Mouse (Mus musculus): ENCODE measurements at regions not wholly inside any gene's neighbourhood (a gene's known extent, or its start where the extent isn't known, plus 50 kb on each side); places are given as distances from the start of the nearest gene placed in this dataset.

DNA sequence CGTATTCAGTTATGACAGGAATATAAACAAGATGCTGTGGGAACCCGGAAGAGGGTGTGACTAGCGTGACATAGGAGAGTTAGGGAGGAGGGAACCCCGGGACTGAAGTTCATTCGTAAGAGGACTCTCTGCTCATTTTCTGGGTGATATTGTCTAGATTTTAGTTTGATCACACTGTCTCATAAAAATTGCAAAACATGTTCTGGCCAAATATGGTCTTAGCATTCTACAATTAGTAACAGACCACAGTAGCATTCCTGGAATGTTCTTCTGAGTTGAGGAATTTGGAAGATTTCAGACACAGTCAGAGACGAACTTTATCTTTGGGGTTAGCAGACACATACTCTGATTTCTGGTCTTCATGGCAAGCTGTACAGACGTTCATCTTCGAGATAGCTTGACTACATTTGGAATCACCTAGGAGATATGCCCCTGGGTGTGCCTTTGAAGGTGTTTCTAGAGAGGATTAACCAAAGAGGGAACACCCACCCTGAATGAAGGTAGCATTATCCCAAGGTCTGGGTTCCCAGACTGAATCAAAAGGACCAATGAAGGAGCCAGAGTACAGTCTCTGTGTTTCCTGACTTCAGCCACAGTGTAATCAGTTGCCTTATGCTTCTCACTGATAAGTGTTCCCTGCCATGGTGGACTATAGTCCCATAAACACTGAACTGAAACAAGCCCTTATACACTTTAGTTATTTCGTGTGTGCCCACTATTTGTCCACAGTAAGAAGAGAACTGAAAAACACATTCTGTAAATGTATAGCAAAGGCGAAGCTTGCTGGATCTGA lies 102.7 kb upstream of the Pgrmc2 start:
- H3K27me3 ChIP-seq (ENCODE audit: insufficient read depth, low read length), result peaks cover 14% of the 10 kb centered on the region
- H3K9me3 ChIP-seq (replicated peaks), result no peaks in the 10 kb centered on the region
- DNase-seq (ENCODE audit: low spot score), result no peak
- no peaks in the 10 kb centered on the region for H3K36me3 ChIP-seq (replicated peaks)
- H3K4me3 ChIP-seq (ENCODE audit: low read depth, low read length), result no peak overlapping the region
- H3K4me1 ChIP-seq (ENCODE audit: insufficient read depth, low read depth, low read length), result no peaks in the 10 kb centered on the region
- ATAC-seq (ENCODE audit: extremely low read depth, insufficient number of reproducible peaks, low FRiP score, poor library complexity, severe bottlenecking), result no peak
- no peak for TF ChIP-seq TAL1 (conservative IDR thresholded peaks at IDR 0.05; ENCODE audit: low read depth, low read length)
- no peak for TF ChIP-seq CTCF (IDR thresholded peaks at IDR 0.05; ENCODE audit: low read depth, low read length)
- no peak for TF ChIP-seq GATA2 (IDR thresholded peaks at IDR 0.05; ENCODE audit: borderline replicate concordance, low read depth, low read length)
- TF ChIP-seq GATA1 (IDR thresholded peaks at IDR 0.05; ENCODE audit: borderline replicate concordance, low read length), result no peak
- no peak for TF ChIP-seq POLR2AphosphoS5 (IDR thresholded peaks at IDR 0.05; ENCODE audit: insufficient replicate concordance, low read depth, low read length)

DNA sequence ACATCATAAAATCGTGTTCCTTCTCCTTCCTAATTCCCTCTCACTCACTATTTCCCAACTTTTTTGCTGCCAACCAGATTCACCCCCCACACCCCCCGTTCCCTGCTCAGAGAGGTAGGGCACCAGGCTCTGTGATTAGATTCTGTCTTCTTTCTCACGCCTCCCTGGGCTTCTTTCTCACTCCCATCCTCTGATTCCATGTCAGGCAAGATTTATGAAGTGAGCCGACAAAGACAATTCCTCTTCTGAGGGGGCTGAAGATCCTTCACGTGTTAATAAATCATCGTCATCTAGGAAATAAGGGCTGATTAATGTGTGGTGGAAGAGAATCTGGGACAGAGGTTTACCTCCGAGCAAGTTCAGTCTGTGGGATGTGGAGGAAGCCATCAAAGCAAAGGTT lies 101.5 kb upstream of the Pgrmc2 start:
- no peak for TF ChIP-seq POLR2AphosphoS5 (IDR thresholded peaks at IDR 0.05; ENCODE audit: insufficient replicate concordance, low read depth, low read length)
- DNase-seq (ENCODE audit: low spot score) (no peak), ATAC-seq (ENCODE audit: extremely low read depth, insufficient number of reproducible peaks, low FRiP score, poor library complexity, severe bottlenecking) (no peak)
- Histone ChIP-seq H3K4me3 (ENCODE audit: low read depth, low read length) (no peak overlapping the region), H3K4me1 (ENCODE audit: insufficient read depth, low read depth, low read length) (no peaks in the 10 kb centered on the region), H3K9me3 (replicated peaks) (no peaks in the 10 kb centered on the region), H3K36me3 (replicated peaks) (no peaks in the 10 kb centered on the region), H3K27me3 (ENCODE audit: insufficient read depth, low read length) (peaks cover 14% of the 10 kb centered on the region)

DNA sequence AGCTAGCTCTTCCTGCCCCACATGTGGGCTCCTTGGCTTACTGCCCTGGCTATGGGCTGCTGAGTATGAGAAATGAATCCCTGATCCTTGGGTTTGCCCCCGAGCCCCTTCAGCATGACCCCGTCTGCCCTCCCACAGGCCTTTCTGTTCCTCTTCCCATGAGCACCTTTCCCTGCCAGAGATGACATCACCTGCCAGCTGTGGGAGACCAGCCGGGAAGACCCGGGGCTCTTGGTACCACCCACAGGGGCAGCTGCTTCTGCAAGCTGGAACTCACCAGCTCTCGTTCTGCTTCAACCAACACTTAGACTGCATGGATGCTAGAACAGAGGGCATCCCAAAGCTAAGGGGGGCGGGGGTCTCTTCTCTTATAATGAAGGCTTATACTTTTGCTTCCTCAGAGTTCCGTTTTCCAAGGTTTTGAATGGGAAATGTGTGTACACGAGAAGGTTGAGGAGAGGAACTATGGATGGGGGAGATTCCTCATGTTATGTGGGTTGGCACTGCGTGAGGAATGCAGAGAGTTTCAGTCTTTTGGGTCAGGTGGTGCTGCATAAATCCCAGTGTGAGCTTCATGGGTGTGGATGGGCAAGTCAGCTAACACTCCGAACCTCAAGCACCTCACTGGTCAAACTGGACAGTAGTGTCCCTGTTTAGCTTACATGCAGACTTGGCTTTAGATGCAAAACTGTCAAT lies 100.2 kb upstream of the Pgrmc2 start:
- TF ChIP-seq GATA1 (IDR thresholded peaks at IDR 0.05; ENCODE audit: borderline replicate concordance, low read length), result no peak
- TF ChIP-seq CTCF (IDR thresholded peaks at IDR 0.05; ENCODE audit: low read depth, low read length), result no peak
- TF ChIP-seq TAL1 (conservative IDR thresholded peaks at IDR 0.05; ENCODE audit: low read depth, low read length), result no peak
- TF ChIP-seq GATA2 (IDR thresholded peaks at IDR 0.05; ENCODE audit: borderline replicate concordance, low read depth, low read length), result no peak
- TF ChIP-seq POLR2AphosphoS5 (IDR thresholded peaks at IDR 0.05; ENCODE audit: insufficient replicate concordance, low read depth, low read length), result no peak
- Histone ChIP-seq H3K4me1 (ENCODE audit: insufficient read depth, low read depth, low read length) (no peaks in the 10 kb centered on the region), H3K36me3 (replicated peaks) (no peaks in the 10 kb centered on the region), H3K4me3 (ENCODE audit: low read depth, low read length) (no peak overlapping the region), H3K27me3 (ENCODE audit: insufficient read depth, low read length) (peaks cover 14% of the 10 kb centered on the region), H3K9me3 (replicated peaks) (no peaks in the 10 kb centered on the region)
- DNase-seq (ENCODE audit: low spot score) (no peak), ATAC-seq (ENCODE audit: extremely low read depth, insufficient number of reproducible peaks, low FRiP score, poor library complexity, severe bottlenecking) (no peak)

DNA sequence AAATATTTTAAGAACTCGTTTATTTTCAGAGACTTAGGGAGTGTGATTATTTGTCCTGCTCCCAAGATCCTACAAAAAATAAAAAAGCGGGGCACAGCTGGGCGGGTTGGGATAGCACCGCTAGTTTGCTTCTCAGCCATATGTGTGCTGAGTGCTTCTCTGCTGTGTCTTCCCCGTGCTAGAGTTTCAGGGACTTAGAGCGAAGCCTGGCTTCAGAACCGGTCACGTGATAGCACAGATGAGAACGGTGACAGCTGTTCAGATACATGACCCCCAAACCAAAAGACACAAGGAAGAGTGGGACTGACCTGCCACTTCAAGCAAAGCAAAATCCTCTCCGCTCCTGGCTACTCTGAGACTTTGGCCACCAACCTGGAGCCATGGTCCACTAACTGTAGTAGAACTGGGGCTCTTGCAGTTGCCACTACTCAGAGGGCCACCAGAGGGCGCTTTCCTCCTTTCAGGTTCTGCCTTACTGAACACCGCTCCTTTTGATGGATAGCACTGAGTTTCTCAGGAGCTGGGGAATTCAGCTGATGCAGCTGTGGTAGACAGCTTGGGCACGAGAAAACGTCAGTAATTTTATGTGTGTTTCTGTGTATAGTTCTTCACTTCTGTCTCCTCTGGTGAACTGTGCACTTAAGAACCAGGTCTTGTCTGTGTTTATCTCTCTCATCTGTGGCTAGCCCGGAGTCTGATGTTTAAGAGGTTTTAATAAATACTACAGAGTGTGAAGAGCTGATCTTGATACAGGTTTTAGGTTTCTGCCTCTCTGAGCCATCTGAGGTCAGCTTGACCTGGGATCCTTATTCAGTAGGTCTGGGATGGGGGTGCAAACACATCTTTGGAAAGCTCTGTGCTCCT lies 99.4 kb upstream of the Pgrmc2 start:
- ATAC-seq (ENCODE audit: extremely low read depth, insufficient number of reproducible peaks, low FRiP score, poor library complexity, severe bottlenecking) (0 out of 2 replicates have a peak, but pooled peaks have one; percentile 34), DNase-seq (ENCODE audit: low spot score) (peak; percentile 45)
- Histone ChIP-seq H3K4me3 (ENCODE audit: low read depth, low read length) (no peak overlapping the region), H3K27me3 (ENCODE audit: insufficient read depth, low read length) (peaks cover 14% of the 10 kb centered on the region), H3K4me1 (ENCODE audit: insufficient read depth, low read depth, low read length) (no peaks in the 10 kb centered on the region), H3K36me3 (replicated peaks) (no peaks in the 10 kb centered on the region), H3K9me3 (replicated peaks) (no peaks in the 10 kb centered on the region)
- TF ChIP-seq CTCF (IDR thresholded peaks at IDR 0.05; ENCODE audit: low read depth, low read length) (peak; percentile 83), GATA2 (IDR thresholded peaks at IDR 0.05; ENCODE audit: borderline replicate concordance, low read depth, low read length) (no peak), TAL1 (conservative IDR thresholded peaks at IDR 0.05; ENCODE audit: low read depth, low read length) (no peak), POLR2AphosphoS5 (IDR thresholded peaks at IDR 0.05; ENCODE audit: insufficient replicate concordance, low read depth, low read length) (no peak), GATA1 (IDR thresholded peaks at IDR 0.05; ENCODE audit: borderline replicate concordance, low read length) (no peak)

DNA sequence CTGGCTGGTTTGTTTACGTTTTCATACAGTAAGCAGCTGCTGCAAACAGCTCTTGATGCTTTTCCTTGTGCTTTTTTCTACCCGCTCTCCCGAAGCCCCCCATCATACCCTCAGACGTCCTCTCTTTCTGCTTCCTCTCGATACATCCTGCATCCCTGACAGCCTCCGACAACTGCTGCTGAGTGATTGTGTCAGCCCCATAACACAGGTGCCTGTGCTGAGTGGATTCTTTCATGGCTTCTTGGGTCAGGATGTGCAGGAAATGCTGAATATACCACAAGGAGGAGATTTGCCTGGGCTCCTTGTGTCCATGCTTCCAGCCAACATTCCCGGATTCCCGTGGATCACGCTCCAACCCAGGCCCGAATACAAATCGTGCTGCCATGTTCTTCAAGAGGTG lies 98.6 kb upstream of the Pgrmc2 start:
- no peak for TF ChIP-seq GATA2 (IDR thresholded peaks at IDR 0.05; ENCODE audit: borderline replicate concordance, low read depth, low read length)
- TF ChIP-seq TAL1 (conservative IDR thresholded peaks at IDR 0.05; ENCODE audit: low read depth, low read length), result no peak
- TF ChIP-seq GATA1 (IDR thresholded peaks at IDR 0.05; ENCODE audit: borderline replicate concordance, low read length), result no peak
- TF ChIP-seq POLR2AphosphoS5 (IDR thresholded peaks at IDR 0.05; ENCODE audit: insufficient replicate concordance, low read depth, low read length), result no peak
- TF ChIP-seq CTCF (IDR thresholded peaks at IDR 0.05; ENCODE audit: low read depth, low read length), result no peak

DNA sequence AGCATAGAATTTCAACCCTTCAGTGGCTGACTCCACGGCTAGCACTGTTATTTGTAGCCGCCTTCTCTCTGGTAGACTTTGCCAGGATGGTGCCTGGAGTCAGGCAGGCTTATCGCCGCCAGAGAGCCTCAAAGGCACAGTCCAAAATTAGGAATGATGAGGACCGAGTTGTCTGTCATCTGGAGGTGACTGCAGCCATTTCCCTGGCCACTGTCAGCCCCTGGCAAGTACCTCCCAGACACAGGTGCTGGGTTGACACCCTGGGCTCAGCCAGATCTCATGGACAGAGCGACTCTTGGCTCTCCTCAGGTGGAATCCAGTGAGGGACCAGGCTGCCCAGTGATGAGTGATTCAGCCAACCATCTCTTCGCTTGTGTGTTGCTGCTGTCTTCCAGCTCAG lies 98.1 kb upstream of the Pgrmc2 start:
- no peaks in the 10 kb centered on the region for H3K4me1 ChIP-seq (ENCODE audit: insufficient read depth, low read depth, low read length)
- H3K9me3 ChIP-seq (replicated peaks), result no peaks in the 10 kb centered on the region
- DNase-seq (ENCODE audit: low spot score) (no peak), ATAC-seq (ENCODE audit: extremely low read depth, insufficient number of reproducible peaks, low FRiP score, poor library complexity, severe bottlenecking) (no peak)
- no peak overlapping the region for H3K4me3 ChIP-seq (ENCODE audit: low read depth, low read length)
- peaks cover 14% of the 10 kb centered on the region for H3K27me3 ChIP-seq (ENCODE audit: insufficient read depth, low read length)
- no peak for TF ChIP-seq GATA2 (IDR thresholded peaks at IDR 0.05; ENCODE audit: borderline replicate concordance, low read depth, low read length)
- TF ChIP-seq POLR2AphosphoS5 (IDR thresholded peaks at IDR 0.05; ENCODE audit: insufficient replicate concordance, low read depth, low read length), result no peak
- no peak for TF ChIP-seq CTCF (IDR thresholded peaks at IDR 0.05; ENCODE audit: low read depth, low read length)
- no peak for TF ChIP-seq GATA1 (IDR thresholded peaks at IDR 0.05; ENCODE audit: borderline replicate concordance, low read length)
- no peak for TF ChIP-seq TAL1 (conservative IDR thresholded peaks at IDR 0.05; ENCODE audit: low read depth, low read length)
- H3K36me3 ChIP-seq (replicated peaks), result no peaks in the 10 kb centered on the region

More for the DNA sequence above, 98.6 kb upstream of the Pgrmc2 start:
- Histone ChIP-seq H3K36me3 (replicated peaks) (no peaks in the 10 kb centered on the region), H3K27me3 (ENCODE audit: insufficient read depth, low read length) (peaks cover 14% of the 10 kb centered on the region), H3K4me3 (ENCODE audit: low read depth, low read length) (no peak overlapping the region), H3K4me1 (ENCODE audit: insufficient read depth, low read depth, low read length) (no peaks in the 10 kb centered on the region), H3K9me3 (replicated peaks) (no peaks in the 10 kb centered on the region)
- DNase-seq (ENCODE audit: low spot score) (no peak), ATAC-seq (ENCODE audit: extremely low read depth, insufficient number of reproducible peaks, low FRiP score, poor library complexity, severe bottlenecking) (no peak)
